18 mouse cellular contexts compared by ENCODE assay signal in genomic region chr14:47136637-47137036, GRCm38 (mm10). TPM values are rescaled to one million over a fixed set of nuclear protein-coding genes. Genes with fewer than 3 reads are reported as not detected.
DNase-seq lines count a peak whose midpoint lies in the region; ATAC-seq and TF ChIP-seq lines count a peak whose summit lies in the region.
"Had no signal": no experiment of that assay in that cellular context is flagged by ENCODE, and none has a peak within 500 bp of the region (broad histone marks: within the 10 kb centered on the region; RNA-seq: fewer than 3 reads in every experiment).

No protein-coding gene starts in this region.

- WGBS in kidney, embryonic 16.5 days: 68% methylated on average over 5 of the region's 5 CpGs
- WGBS in stomach, postnatal 0 days: 45% methylated on average over 5 of the region's 5 CpGs

- H3K4me3 ChIP-seq in kidney, embryonic 16.5 days (ENCODE audit: low read length): no peak overlapping the region
- no peak overlapping the region for H3K4me3 ChIP-seq in stomach, postnatal 0 days (ENCODE audit: low read depth, low read length)
- H3K4me3 ChIP-seq: erythroblast, embryonic 14.5 days; forebrain, embryonic 15.5 days; limb, embryonic 15.5 days had no signal

- no peak overlapping the region for H3K4me2 ChIP-seq in kidney, embryonic 16.5 days (replicated peaks; ENCODE audit: low read depth, low read length)
- no peak overlapping the region for H3K4me2 ChIP-seq in stomach, postnatal 0 days (replicated peaks; ENCODE audit: low read depth)
- H3K4me2 ChIP-seq: forebrain, embryonic 15.5 days; limb, embryonic 15.5 days; midbrain, embryonic 11.5 days had no signal

- DNase-seq in testis, postnatal 10 days (ENCODE audit: low spot score): peak; percentile 5
- DNase-seq in testis, postnatal 14 days (ENCODE audit: low spot score): no peak
- DNase-seq in stomach, postnatal 0 days (ENCODE audit: low spot score): no peak
- no peak for DNase-seq in natural killer cell, adult 2 months (ENCODE audit: low spot score in 2 of 2)
- DNase-seq in left cerebral cortex, postnatal 10 days (ENCODE audit: extremely low spot score in 1 of 2, low spot score in 2 of 2): no peak
- DNase-seq: cerebellum, adult 11-12 months; cerebellum, postnatal 36 days; layer of hippocampus, adult 9-11 months; lung, postnatal 14 days; right cerebral cortex, postnatal 25 days; thymus, postnatal 25 days had no signal

- no peaks in the 10 kb centered on the region for H3K9me3 ChIP-seq in kidney, embryonic 16.5 days (ENCODE audit: low read length)
- H3K9me3 ChIP-seq in stomach, postnatal 0 days (ENCODE audit: control insufficient read depth, low read length): no peaks in the 10 kb centered on the region
- H3K9me3 ChIP-seq: forebrain, embryonic 15.5 days; limb, embryonic 15.5 days had no signal

- peak; percentile 55 for ATAC-seq in erythroblast, adult 5-6 weeks (replicated peaks; ENCODE audit: low FRiP score, poor library complexity, severe bottlenecking)
- peak; percentile 42; the same call in 1 of the 2 replicates for ATAC-seq in kidney, embryonic 16.5 days (ENCODE audit: low FRiP score, low TSS enrichment)
- ATAC-seq in stomach, postnatal 0 days (ENCODE audit: low FRiP score, low TSS enrichment): 0 out of 2 replicates have a peak, but pooled peaks have one; percentile 25
- ATAC-seq in granulocyte monocyte progenitor cell, adult 5-6 weeks (replicated peaks; ENCODE audit: poor library complexity, severe bottlenecking): no peak
- ATAC-seq: forebrain, embryonic 15.5 days had no signal

- no peaks in the 10 kb centered on the region for H3K4me1 ChIP-seq in kidney, embryonic 16.5 days (ENCODE audit: insufficient read depth, low read length)
- H3K4me1 ChIP-seq in stomach, postnatal 0 days (replicated peaks; ENCODE audit: control insufficient read depth, insufficient read depth): no peaks in the 10 kb centered on the region
- H3K4me1 ChIP-seq: forebrain, embryonic 15.5 days; limb, embryonic 15.5 days had no signal

- no peak for TF ChIP-seq EP300 in stomach, postnatal 0 days (optimal IDR thresholded peaks at IDR 0.05)

- no peak for TF ChIP-seq CTCF in stomach, postnatal 0 days (IDR thresholded peaks at IDR 0.05; ENCODE audit: low read depth)

- H3K27me3 ChIP-seq in kidney, embryonic 16.5 days (ENCODE audit: insufficient read depth, low read length): no peaks in the 10 kb centered on the region
- H3K27me3 ChIP-seq in stomach, postnatal 0 days (ENCODE audit: control insufficient read depth, insufficient read depth, low read length): no peaks in the 10 kb centered on the region
- H3K27me3 ChIP-seq: forebrain, embryonic 15.5 days; limb, embryonic 15.5 days had no signal

- no peaks in the 10 kb centered on the region for H3K36me3 ChIP-seq in kidney, embryonic 16.5 days (ENCODE audit: insufficient read depth, low read length)
- H3K36me3 ChIP-seq in stomach, postnatal 0 days (ENCODE audit: control insufficient read depth, insufficient read depth, low read length): no peaks in the 10 kb centered on the region
- H3K36me3 ChIP-seq: forebrain, embryonic 15.5 days; limb, embryonic 15.5 days had no signal

- no peak overlapping the region for H3K27ac ChIP-seq in kidney, embryonic 16.5 days (ENCODE audit: low read length)
- no peak overlapping the region for H3K27ac ChIP-seq in stomach, postnatal 0 days (replicated peaks)
- H3K27ac ChIP-seq: forebrain, embryonic 15.5 days; limb, embryonic 15.5 days had no signal

- no peak overlapping the region for H3K9ac ChIP-seq in kidney, embryonic 16.5 days (replicated peaks; ENCODE audit: low read length)
- no peak overlapping the region for H3K9ac ChIP-seq in stomach, postnatal 0 days (ENCODE audit: low read length)
- H3K9ac ChIP-seq: forebrain, embryonic 15.5 days; limb, embryonic 15.5 days had no signal

- intact Hi-C loops in left cerebral cortex, postnatal 10 days (cut with DNase I): no loop called here

RNA-seq across cellular contexts. Expression of gene Gch1, which starts 52.6 kb away (rescaled TPM):
- 131 and 161 TPM in 2 replicates for total RNA-seq in erythroblast, adult 5-6 weeks (2015; ENCODE audit: low replicate concordance)
- 125 and 166 TPM in 2 replicates for total RNA-seq in erythroblast, adult 5-6 weeks (2017; ENCODE audit: low replicate concordance)
- polyA plus RNA-seq in kidney, embryonic 16.5 days (2015; fragmentation: Nextera tagmentation; extraction: Ambion mirVana): 1.9 and 2.5 TPM in 2 replicates
- polyA plus RNA-seq in stomach, postnatal 0 days (2015; fragmentation: Nextera tagmentation; extraction: Ambion mirVana): 12.0 and 12.4 TPM in 2 replicates
- total RNA-seq in granulocyte monocyte progenitor cell, adult 5-6 weeks (2014; fragmentation: Nextera tagmentation): 1.8 and 3.3 TPM in 2 replicates
- 0.41 and 2.1 TPM in 2 replicates for total RNA-seq in granulocyte monocyte progenitor cell, adult 5-6 weeks (2017)
- 1 to 10 TPM; 1.1 to 1.4 TPM for total RNA-seq in left cerebral cortex, postnatal 10 days (2021)

Comparison
In these comparisons a context has a peak if more than half of its experiments do, and no peak if none do; other contexts are left out.
1. RNA of gene Gch1, which starts 52.6 kb away (total RNA-seq): 125 to 166 TPM in erythroblast, adult 5-6 weeks; 0.41 to 3.3 TPM in granulocyte monocyte progenitor cell, adult 5-6 weeks and 1.1 to 1.4 TPM in left cerebral cortex, postnatal 10 days; every median in the first group is over 10 times any median in the second.